Mouse (Mus musculus) liver, postnatal 0 days (tissue): ENCODE measurements at regions not wholly inside any gene's neighbourhood (a gene's known extent, or its start where the extent isn't known, plus 50 kb on each side); places are given as distances from the start of the nearest gene placed in this dataset.

Experiments
- CTCF ChIP-seq: sonication (generic); IDR thresholded peaks from 2 replicates; pipeline ENCODE4 v1.5.1; 2016; ENCODE audit warnings: antibody characterized with exemption, low read depth
- EP300 ChIP-seq: IDR thresholded peaks from 2 replicates; pipeline ENCODE4 v1.6.1; 2016; ENCODE audit warnings: antibody characterized with exemption, low read depth, mild to moderate bottlenecking

GRCm38 (mm10) chr12:66036281-66036680 lies 247.9 kb downstream of the Rpl10l start:
- TF ChIP-seq CTCF: no peak
- TF ChIP-seq EP300: no peak
